Mouse (Mus musculus) testis, adult 2 months (tissue): ENCODE measurements at regions not wholly inside any gene's neighbourhood (a gene's known extent, or its start where the extent isn't known, plus 50 kb on each side); places are given as distances from the start of the nearest gene placed in this dataset.

ENCODE experiments used
- CTCF ChIP-seq: fragments of 200-500 bp; IDR thresholded peaks from 2 replicates; pipeline ENCODE4 v1.5.1; 2012; ENCODE audit warnings: low read depth, mild to moderate bottlenecking, inconsistent platforms, low read length, moderate library complexity; ENCODE audit not compliant: control insufficient read depth, insufficient read depth, insufficient replicate concordance
- POLR2A ChIP-seq: fragments of 200-500 bp; IDR thresholded peaks from 2 replicates; pipeline ENCODE4 v1.6.1; 2012; ENCODE audit warnings: low read depth, mild to moderate bottlenecking, inconsistent platforms, low read length, moderate library complexity; ENCODE audit not compliant: control insufficient read depth

DNA sequence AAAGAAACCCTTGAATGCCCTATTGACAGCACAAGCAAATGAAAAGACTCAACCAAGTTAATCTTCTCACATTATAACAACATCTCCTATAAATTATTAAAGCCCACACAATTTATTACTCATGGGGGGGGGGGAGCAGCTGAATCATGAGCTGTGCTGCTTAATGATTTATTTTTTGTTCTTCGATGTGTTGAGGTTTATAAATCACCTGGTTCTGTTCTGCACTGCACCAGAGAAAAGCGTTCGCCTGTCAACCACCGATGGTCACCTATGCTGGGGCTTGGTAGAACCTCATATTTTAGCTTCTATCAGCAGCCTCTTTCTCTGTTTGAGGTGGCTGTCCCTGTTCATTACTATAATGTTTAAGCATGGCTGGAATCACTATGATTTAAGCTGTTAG is 174.4 kb upstream of the Adgrl2 start:
- TF ChIP-seq CTCF (no peak), POLR2A (no peak)
